Mouse (Mus musculus) olfactory bulb, adult 2 months (tissue): ENCODE data around the gene Zbtb32. TPM values are rescaled to one million over a fixed set of nuclear protein-coding genes. Genes with fewer than 3 reads are reported as not detected.

Experiments used
- H3K27ac ChIP-seq: fragments of 200-500 bp; 2 replicates; pipeline ENCODE4 v1.5.1; 2012; ENCODE audit warnings: low read depth, low read length; ENCODE audit not compliant: insufficient read depth
- H3K4me1 ChIP-seq: fragments of 200-500 bp; 2 replicates; pipeline ENCODE4 v1.6.1; 2012; ENCODE audit warnings: low read length; ENCODE audit not compliant: control insufficient read depth, insufficient read depth
- H3K4me3 ChIP-seq: fragments of 200-500 bp; 2 replicates; pipeline ENCODE4 v1.5.1; 2012; ENCODE audit warnings: mild to moderate bottlenecking, low read depth, low read length, moderate library complexity; ENCODE audit not compliant: insufficient read depth
- CTCF ChIP-seq: fragments of 200-500 bp; IDR thresholded peaks from 2 replicates; pipeline ENCODE4 v1.5.1; 2012; ENCODE audit warnings: low read depth, mild to moderate bottlenecking, low read length, moderate library complexity; ENCODE audit not compliant: insufficient read depth
- POLR2A ChIP-seq: fragments of 200-500 bp; IDR thresholded peaks from 2 replicates; pipeline ENCODE4 v1.6.1; 2012; ENCODE audit warnings: mild to moderate bottlenecking, low read depth, low read length, moderate library complexity; ENCODE audit not compliant: insufficient read depth
- WGBS: fragments of 180-500 bp; shearing (Covaris S2); methylation state at CpG from one replicate; pipeline ENCODE4 v1.1.7; 2018; 5-methylcytosine and 5-hydroxymethylcytosine counted together
- polyA plus RNA-seq: library from polyadenylated mRNA; stranded (reverse); fragments of >200 nt; gene quantifications from 2 replicates; pipeline ENCODE4 v1.2.4, GENCODE M21; 2012; ENCODE audit warnings: low replicate concordance; ENCODE audit not compliant: missing spikeins, insufficient read depth, insufficient read length

Gene Zbtb32
- polyA plus RNA-seq, 1 experiment = not detected

- H3K4me1 ChIP-seq = peaks cover 14% of the 10 kb centered on the region
- TF ChIP-seq POLR2A (no peak), CTCF (no peak)
- 92% methylated on average over 10 of the region's 10 CpGs for WGBS
- no peak overlapping the region for H3K27ac ChIP-seq
- no peak overlapping the region for H3K4me3 ChIP-seq
Measured at GRCm38 (mm10) chr7:30584339-30584738, 14.4 kb downstream of the Zbtb32 start.

- TF ChIP-seq POLR2A (no peak), CTCF (no peak)
- Histone ChIP-seq H3K27ac (no peak overlapping the region), H3K4me1 (peaks cover 8% of the 10 kb centered on the region), H3K4me3 (no peak overlapping the region)
- 96% methylated on average over 16 of the region's 16 CpGs for WGBS
Measured at GRCm38 (mm10) chr7:30581547-30581946, 17.2 kb downstream of the Zbtb32 start.

GRCm38 (mm10) chr7:30579950-30580349 lies 18.8 kb downstream of the Zbtb32 start:
- WGBS = 93% methylated on average over 8 of the region's 8 CpGs
- TF ChIP-seq POLR2A (no peak), CTCF (no peak)
- H3K4me1 ChIP-seq = no peaks in the 10 kb centered on the region
- H3K4me3 ChIP-seq = no peak overlapping the region
- H3K27ac ChIP-seq = no peak overlapping the region

- Histone ChIP-seq H3K27ac (no peak overlapping the region), H3K4me3 (no peak overlapping the region), H3K4me1 (no peaks in the 10 kb centered on the region; the same call in 1 of the 2 replicates)
- no peak for TF ChIP-seq CTCF
- no peak for TF ChIP-seq POLR2A
- 32% methylated on average over 2 of the region's 2 CpGs for WGBS
Measured at GRCm38 (mm10) chr7:30572969-30573368, 25.7 kb downstream of the Zbtb32 start.

- H3K4me1 ChIP-seq = no peaks in the 10 kb centered on the region; the same call in 1 of the 2 replicates
- H3K4me3 ChIP-seq = no peak overlapping the region
- TF ChIP-seq CTCF (no peak), POLR2A (no peak)
- H3K27ac ChIP-seq = no peak overlapping the region
- 84% methylated on average over 5 of the region's 5 CpGs for WGBS
Measured at GRCm38 (mm10) chr7:30572389-30572788, 26.3 kb downstream of the Zbtb32 start.

GRCm38 (mm10) chr7:30567555-30567954 lies 31.2 kb downstream of the Zbtb32 start:
- Histone ChIP-seq H3K4me3 (no peak overlapping the region), H3K4me1 (peaks cover 7% of the 10 kb centered on the region), H3K27ac (no peak overlapping the region)
- TF ChIP-seq CTCF (no peak), POLR2A (no peak)
- 90% methylated on average over 11 of the region's 11 CpGs for WGBS

GRCm38 (mm10) chr7:30566033-30566432 lies 32.7 kb downstream of the Zbtb32 start:
- peaks cover 10% of the 10 kb centered on the region for H3K4me1 ChIP-seq
- H3K4me3 ChIP-seq = no peak overlapping the region
- TF ChIP-seq CTCF (no peak), POLR2A (no peak)
- H3K27ac ChIP-seq = no peak overlapping the region
- 83% methylated on average over 9 of the region's 9 CpGs for WGBS

- Histone ChIP-seq H3K4me3 (no peak within 1 kb of the TSS), H3K4me1 (peaks cover 10% of the 10 kb centered on the region), H3K27ac (no peak within 1 kb of the TSS)
- no peak for TF ChIP-seq POLR2A
- TF ChIP-seq CTCF = no peak
- 92% methylated on average over 12 of the region's 12 CpGs for WGBS
Measured at GRCm38 (mm10) chr7:30564970-30565571, 33.6 kb downstream of the Zbtb32 start, which contains the start of gene Igflr1. TSS of gene Igflr1 (plus strand) at chr7:30565427.

- no peak for TF ChIP-seq CTCF
- TF ChIP-seq POLR2A = no peak
- H3K4me3 ChIP-seq = peak overlapping the region; percentile 69
- H3K4me1 ChIP-seq = peaks cover 12% of the 10 kb centered on the region
- 0 out of 2 replicates have a peak overlapping the region, but pooled peaks have one; percentile 4 for H3K27ac ChIP-seq
- WGBS = 18% methylated on average over 6 of the region's 6 CpGs
Measured at GRCm38 (mm10) chr7:30563906-30564280, 34.8 kb downstream of the Zbtb32 start.
